Mouse (Mus musculus) liver, embryonic 16.5 days (tissue): ENCODE results near the gene Aebp1. TPM values are rescaled to one million over a fixed set of nuclear protein-coding genes. Genes with fewer than 3 reads are reported as not detected.
A peak's percentile ranks its signal among the peaks of the same experiment; 100 is the strongest.

Source experiments
- ATAC-seq: fragments of 200-750 bp; cut with Nextera tagmentation; 2 replicates; pipeline ENCODE4 v1.8.0; 2017; ENCODE audit warnings: low read depth, mild to moderate bottlenecking, moderate number of reproducible peaks, moderate library complexity
- H3K27ac ChIP-seq: fragments of 300-500 bp; sonication (generic); 2 replicates; pipeline ENCODE4 v1.5.1; 2014; ENCODE audit warnings: mild to moderate bottlenecking, low read length
- H3K27me3 ChIP-seq: fragments of 300-500 bp; sonication (generic); 2 replicates; pipeline ENCODE4 v1.6.1; 2014; ENCODE audit warnings: low read depth, low read length, mixed read lengths; ENCODE audit not compliant: control insufficient read depth, insufficient read depth
- H3K36me3 ChIP-seq: fragments of 300-500 bp; sonication (generic); 2 replicates; pipeline ENCODE4 v1.6.1; 2014; ENCODE audit warnings: mild to moderate bottlenecking; ENCODE audit not compliant: control insufficient read depth, insufficient read depth
- H3K4me1 ChIP-seq: fragments of 300-500 bp; sonication (generic); 2 replicates; pipeline ENCODE4 v1.6.1; 2014; ENCODE audit warnings: low read depth, low read length, mixed read lengths; ENCODE audit not compliant: control insufficient read depth
- H3K4me2 ChIP-seq: fragments of 300-500 bp; sonication (generic); 2 replicates; pipeline ENCODE4 v1.6.1; 2014; ENCODE audit warnings: low read depth, low read length, mixed read lengths
- H3K4me3 ChIP-seq: fragments of 300-500 bp; sonication (generic); 2 replicates; pipeline ENCODE4 v1.5.1; 2014; ENCODE audit warnings: low read depth, mild to moderate bottlenecking, low read length
- H3K9ac ChIP-seq: fragments of 300-500 bp; sonication (generic); 2 replicates; pipeline ENCODE4 v1.6.1; 2014; ENCODE audit warnings: low read depth, low read length
- H3K9me3 ChIP-seq: fragments of 300-500 bp; sonication (generic); replicated peaks from 2 replicates; pipeline ENCODE4 v1.6.1; 2016; ENCODE audit warnings: low read length; ENCODE audit not compliant: control insufficient read depth
- WGBS: fragments of 180-500 bp; shearing (Covaris S2); extraction: QIAGEN DNeasy Blood & Tissue Kit; methylation state at CpG from one replicate; pipeline ENCODE4 v1.1.7; 2014; ENCODE audit not compliant: insufficient replicate concordance; 5-methylcytosine and 5-hydroxymethylcytosine counted together
- polyA plus RNA-seq: library from polyadenylated mRNA; unstranded; fragments of >200 nt; fragmentation: Nextera tagmentation; extraction: Ambion mirVana; gene quantifications from 2 replicates; pipeline ENCODE4 v1.2.1, GENCODE M21; 2015

The Aebp1 gene
- polyA plus RNA-seq, result 8.3 and 9.7 TPM in 2 replicates

GRCm38 (mm10) chr11:5861678-5862393, at the start of gene Aebp1:
Aebp1 (plus strand) TSS chr11:5861947.
- no peaks in the 10 kb centered on the region for H3K4me1 ChIP-seq
- no peaks in the 10 kb centered on the region for H3K9me3 ChIP-seq
- peak within 1 kb of the TSS; percentile 27; the same call in 1 of the 2 replicates for H3K9ac ChIP-seq
- ATAC-seq, result peak; percentile 66
- no peak within 1 kb of the TSS for H3K27ac ChIP-seq
- 3% methylated on average over 53 of the region's 59 CpGs for WGBS
- peak within 1 kb of the TSS; percentile 51 for H3K4me2 ChIP-seq
- H3K27me3 ChIP-seq, result peaks cover 27% of the 10 kb centered on the region
- H3K36me3 ChIP-seq, result no peaks in the 10 kb centered on the region
- H3K4me3 ChIP-seq, result peak within 1 kb of the TSS; percentile 35

- Histone ChIP-seq H3K27me3 (no peaks in the 10 kb centered on the region), H3K27ac (no peak overlapping the region), H3K36me3 (no peaks in the 10 kb centered on the region), H3K4me1 (no peaks in the 10 kb centered on the region), H3K9me3 (no peaks in the 10 kb centered on the region), H3K4me2 (no peak overlapping the region), H3K9ac (no peak overlapping the region), H3K4me3 (no peak overlapping the region)
- whole genome bisulfite sequencing, result 65% methylated on average over 10 of the region's 10 CpGs
- no peak for ATAC-seq
Measured at GRCm38 (mm10) chr11:5813381-5813780, 48.4 kb upstream of the Aebp1 start.

GRCm38 (mm10) chr11:5819223-5819622, 42.5 kb upstream of the Aebp1 start:
- H3K36me3 ChIP-seq, result no peaks in the 10 kb centered on the region
- no peak overlapping the region for H3K4me2 ChIP-seq
- 40% methylated on average over 2 of the region's 2 CpGs for WGBS
- H3K9ac ChIP-seq, result no peak overlapping the region
- no peak overlapping the region for H3K27ac ChIP-seq
- H3K27me3 ChIP-seq, result no peaks in the 10 kb centered on the region
- ATAC-seq, result no peak
- H3K4me3 ChIP-seq, result no peak overlapping the region
- no peaks in the 10 kb centered on the region for H3K4me1 ChIP-seq
- H3K9me3 ChIP-seq, result no peaks in the 10 kb centered on the region

- no peak overlapping the region for H3K27ac ChIP-seq
- no peak for ATAC-seq
Measured at GRCm38 (mm10) chr11:5825432-5825831, 36.3 kb upstream of the Aebp1 start.

GRCm38 (mm10) chr11:5827931-5828330, 33.8 kb upstream of the Aebp1 start:
- H3K27ac ChIP-seq, result no peak overlapping the region
- H3K27me3 ChIP-seq, result no peaks in the 10 kb centered on the region
- no peak overlapping the region for H3K9ac ChIP-seq
- WGBS, result 62% methylated on average over 5 of the region's 5 CpGs
- peaks cover 2% of the 10 kb centered on the region; the same call in 1 of the 2 replicates for H3K4me1 ChIP-seq
- no peaks in the 10 kb centered on the region; the same call in 1 of the 2 replicates for H3K36me3 ChIP-seq
- no peaks in the 10 kb centered on the region for H3K9me3 ChIP-seq
- H3K4me2 ChIP-seq, result no peak overlapping the region
- no peak for ATAC-seq
- no peak overlapping the region for H3K4me3 ChIP-seq

More at GRCm38 (mm10) chr11:5825432-5825831, 36.3 kb upstream of the Aebp1 start:
- H3K36me3 ChIP-seq, result no peaks in the 10 kb centered on the region
- H3K4me2 ChIP-seq, result no peak overlapping the region
- no peaks in the 10 kb centered on the region for H3K9me3 ChIP-seq
- H3K4me3 ChIP-seq, result no peak overlapping the region
- no peak overlapping the region for H3K9ac ChIP-seq
- no peaks in the 10 kb centered on the region for H3K27me3 ChIP-seq
- H3K4me1 ChIP-seq, result peaks cover 2% of the 10 kb centered on the region; the same call in 1 of the 2 replicates

GRCm38 (mm10) chr11:5828509-5829191, 33.1 kb upstream of the Aebp1 start:
- Histone ChIP-seq H3K4me3 (no peak overlapping the region), H3K36me3 (no peaks in the 10 kb centered on the region; the same call in 1 of the 2 replicates), H3K9ac (no peak overlapping the region), H3K4me1 (peaks cover 2% of the 10 kb centered on the region; the same call in 1 of the 2 replicates), H3K27me3 (no peaks in the 10 kb centered on the region), H3K4me2 (no peak overlapping the region), H3K9me3 (no peaks in the 10 kb centered on the region), H3K27ac (no peak overlapping the region)
- no peak for ATAC-seq
- WGBS, result 73% methylated on average over 11 of the region's 11 CpGs

- ATAC-seq, result no peak
- Histone ChIP-seq H3K9ac (no peak overlapping the region), H3K27ac (no peak overlapping the region), H3K4me3 (no peak overlapping the region), H3K27me3 (no peaks in the 10 kb centered on the region), H3K4me2 (no peak overlapping the region), H3K36me3 (no peaks in the 10 kb centered on the region; the same call in 1 of the 2 replicates), H3K9me3 (no peaks in the 10 kb centered on the region), H3K4me1 (peaks cover 2% of the 10 kb centered on the region; the same call in 1 of the 2 replicates)
- WGBS, result 67% methylated on average over 12 of the region's 12 CpGs
Measured at GRCm38 (mm10) chr11:5829327-5829726, 32.4 kb upstream of the Aebp1 start.

GRCm38 (mm10) chr11:5834506-5834905, 27.2 kb upstream of the Aebp1 start:
- no peak overlapping the region for H3K4me2 ChIP-seq
- H3K4me3 ChIP-seq, result no peak overlapping the region
- no peak overlapping the region for H3K9ac ChIP-seq
- H3K9me3 ChIP-seq, result no peaks in the 10 kb centered on the region
- no peaks in the 10 kb centered on the region; the same call in none of the 2 replicates for H3K36me3 ChIP-seq
- 74% methylated on average over 9 of the region's 9 CpGs for WGBS
- H3K27ac ChIP-seq, result no peak overlapping the region
- ATAC-seq, result no peak
- peaks cover 6% of the 10 kb centered on the region; the same call in 1 of the 2 replicates for H3K4me1 ChIP-seq
- H3K27me3 ChIP-seq, result no peaks in the 10 kb centered on the region

- Histone ChIP-seq H3K9me3 (no peaks in the 10 kb centered on the region), H3K4me3 (no peak overlapping the region), H3K36me3 (no peaks in the 10 kb centered on the region; the same call in none of the 2 replicates), H3K27me3 (no peaks in the 10 kb centered on the region), H3K9ac (no peak overlapping the region), H3K4me1 (peaks cover 6% of the 10 kb centered on the region; the same call in 1 of the 2 replicates), H3K4me2 (no peak overlapping the region), H3K27ac (no peak overlapping the region)
- WGBS, result 75% methylated on average over 7 of the region's 7 CpGs
- no peak for ATAC-seq
Measured at GRCm38 (mm10) chr11:5835057-5835456, 26.7 kb upstream of the Aebp1 start.
